Mouse (Mus musculus) forebrain, embryonic 10.5 days (tissue): ENCODE measurements around the gene Ube2l6. TPM values are rescaled to one million over a fixed set of nuclear protein-coding genes. Genes with fewer than 3 reads are reported as not detected.

ENCODE experiments used
- DNase-seq: peaks from one replicate; pipeline ENCODE4 v3.0.0-alpha.2; 2017; ENCODE audit warnings: low spot score; ENCODE audit errors: extremely low spot score
- H3K27ac ChIP-seq: fragments of 300-500 bp; sonication (generic); 2 replicates; pipeline ENCODE4 v1.5.1; 2016; ENCODE audit warnings: mild to moderate bottlenecking
- H3K27me3 ChIP-seq: fragments of 300-500 bp; sonication (generic); 2 replicates; pipeline ENCODE4 v1.6.1; 2016; ENCODE audit warnings: mild to moderate bottlenecking; ENCODE audit not compliant: poor library complexity, severe bottlenecking
- H3K36me3 ChIP-seq: fragments of 300-500 bp; sonication (generic); replicated peaks from 2 replicates; pipeline ENCODE4 v1.6.1; 2016; ENCODE audit warnings: mild to moderate bottlenecking, moderate library complexity
- H3K4me1 ChIP-seq: fragments of 300-500 bp; sonication (generic); 2 replicates; pipeline ENCODE4 v1.6.1; 2016
- H3K4me3 ChIP-seq: fragments of 300-500 bp; sonication (generic); 2 replicates; pipeline ENCODE4 v1.5.1; 2016; ENCODE audit warnings: mild to moderate bottlenecking, moderate library complexity
- H3K9me3 ChIP-seq: fragments of 300-500 bp; sonication (generic); 2 replicates; pipeline ENCODE4 v1.6.1; 2016; ENCODE audit warnings: mild to moderate bottlenecking, moderate library complexity
- WGBS: fragments of 180-500 bp; shearing (Covaris S2); methylation state at CpG from one replicate; pipeline ENCODE4 v1.1.7; 2016; 5-methylcytosine and 5-hydroxymethylcytosine counted together
- polyA plus RNA-seq: library from polyadenylated mRNA; unstranded; fragments of >200 nt; fragmentation: Nextera tagmentation; extraction: Ambion mirVana; gene quantifications from 2 replicates; pipeline ENCODE4 v1.2.1, GENCODE M21; 2016

The Ube2l6 gene
- polyA plus RNA-seq, 1 experiment from 2014 or later, result 33.1 TPM

DNA sequence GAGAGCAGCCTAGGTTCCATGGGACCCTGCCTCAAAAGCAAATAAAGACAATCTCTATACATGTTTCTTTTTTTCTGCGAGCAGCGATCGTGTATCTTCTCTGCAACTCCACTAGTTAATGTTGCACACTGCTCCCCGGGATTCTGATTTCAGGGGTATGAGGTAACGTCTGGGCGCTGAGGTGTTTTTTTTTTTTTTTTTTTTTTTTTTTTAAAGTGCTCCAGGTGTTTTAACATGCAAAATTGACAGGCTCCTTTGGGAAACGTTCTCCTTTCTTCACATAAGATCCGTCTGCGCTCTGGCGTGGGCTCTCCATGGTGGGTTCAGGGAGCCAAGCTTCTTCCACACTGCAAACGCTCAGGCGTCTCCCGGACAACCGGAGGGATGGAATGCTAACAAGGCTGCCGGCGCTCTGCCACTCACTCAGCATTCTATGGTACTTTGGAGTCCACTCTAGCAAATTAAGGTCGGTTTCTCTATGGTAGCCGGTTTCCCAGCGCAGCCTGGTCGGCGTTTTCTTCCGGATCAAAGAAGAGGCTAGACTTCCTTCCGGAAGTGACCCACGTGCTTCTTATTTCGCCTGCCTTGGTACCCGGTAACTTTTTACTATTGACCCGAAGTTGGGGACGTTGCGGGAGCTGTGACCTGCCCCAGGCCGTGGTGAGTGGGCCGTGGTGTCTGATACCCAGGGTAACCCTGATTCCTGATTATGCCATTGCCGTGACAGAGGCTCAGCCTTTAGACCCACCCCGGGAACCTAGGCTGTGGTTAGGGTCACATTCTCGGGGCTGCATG is 28.1 kb downstream of the Ube2l6 start, which contains the start of gene Timm10:
Gene Timm10 (plus strand): TSS at position 510 of the 795 bp plus-strand sequence.
- peak; percentile 92 for DNase-seq
- under 1% methylated on average over 34 of the region's 34 CpGs for WGBS
- Histone ChIP-seq H3K4me1 (peaks cover 16% of the 10 kb centered on the region), H3K9me3 (no peaks in the 10 kb centered on the region), H3K36me3 (peaks cover 30% of the 10 kb centered on the region), H3K27me3 (no peaks in the 10 kb centered on the region), H3K4me3 (peak within 1 kb of the TSS; percentile 79), H3K27ac (peak within 1 kb of the TSS; percentile 83)

DNA sequence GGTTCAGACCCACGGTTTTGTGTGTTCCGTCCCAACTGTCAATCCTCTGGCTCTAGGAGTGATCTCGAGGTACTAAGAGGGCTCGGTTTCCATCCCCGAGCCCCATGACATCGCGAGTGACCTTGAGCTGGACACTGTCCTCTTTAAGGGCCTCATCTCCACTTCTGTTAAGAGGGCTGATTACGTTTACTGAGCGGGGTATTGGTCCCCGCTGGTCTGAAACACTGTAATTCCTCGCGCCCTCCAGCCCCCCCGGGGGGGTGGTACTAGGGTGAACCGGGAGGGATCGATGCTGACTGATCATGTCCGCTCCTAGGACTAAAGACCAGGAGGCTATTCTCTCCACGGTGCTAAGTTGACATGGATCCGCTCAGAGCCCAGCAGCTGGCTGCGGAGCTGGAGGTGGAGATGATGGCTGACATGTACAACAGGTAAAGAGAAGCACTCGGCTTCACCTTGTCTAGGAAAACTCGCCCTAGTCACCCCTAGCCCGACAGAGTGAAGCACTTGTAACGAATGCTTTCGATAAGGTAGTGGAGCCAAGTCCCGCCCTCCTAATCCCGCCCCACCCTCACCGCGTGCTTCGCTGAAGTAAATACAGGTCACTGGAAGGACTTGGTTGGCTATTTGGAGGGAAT is 28.8 kb downstream of the Ube2l6 start:
- H3K27ac ChIP-seq, result peak overlapping the region; percentile 83

GRCm38 (mm10) chr2:84831666-84832391 is 33.2 kb downstream of the Ube2l6 start:
- 41% methylated on average over 10 of the region's 10 CpGs for WGBS
- Histone ChIP-seq H3K4me3 (no peak overlapping the region), H3K9me3 (no peaks in the 10 kb centered on the region), H3K27ac (0 out of 2 replicates have a peak overlapping the region, but pooled peaks have one; percentile 37), H3K27me3 (peaks cover under 1% of the 10 kb centered on the region), H3K4me1 (peaks cover 17% of the 10 kb centered on the region), H3K36me3 (peaks cover 30% of the 10 kb centered on the region)
- DNase-seq, result peak; percentile 84

More for the DNA sequence above, 28.8 kb downstream of the Ube2l6 start:
- Histone ChIP-seq H3K4me1 (peaks cover 21% of the 10 kb centered on the region), H3K9me3 (no peaks in the 10 kb centered on the region), H3K4me3 (peak overlapping the region; percentile 79), H3K27me3 (no peaks in the 10 kb centered on the region), H3K36me3 (peaks cover 30% of the 10 kb centered on the region)
- WGBS, result under 1% methylated on average over 29 of the region's 29 CpGs
- DNase-seq, result no peak

GRCm38 (mm10) chr2:84837107-84837506 is 38.5 kb downstream of the Ube2l6 start:
- peaks cover 25% of the 10 kb centered on the region for H3K27me3 ChIP-seq
- H3K27ac ChIP-seq, result no peak overlapping the region
- peaks cover 39% of the 10 kb centered on the region for H3K4me1 ChIP-seq
- H3K9me3 ChIP-seq, result no peaks in the 10 kb centered on the region
- 69% methylated on average over 8 of the region's 8 CpGs for WGBS
- H3K36me3 ChIP-seq, result no peaks in the 10 kb centered on the region
- no peak overlapping the region for H3K4me3 ChIP-seq
- DNase-seq, result no peak

DNA sequence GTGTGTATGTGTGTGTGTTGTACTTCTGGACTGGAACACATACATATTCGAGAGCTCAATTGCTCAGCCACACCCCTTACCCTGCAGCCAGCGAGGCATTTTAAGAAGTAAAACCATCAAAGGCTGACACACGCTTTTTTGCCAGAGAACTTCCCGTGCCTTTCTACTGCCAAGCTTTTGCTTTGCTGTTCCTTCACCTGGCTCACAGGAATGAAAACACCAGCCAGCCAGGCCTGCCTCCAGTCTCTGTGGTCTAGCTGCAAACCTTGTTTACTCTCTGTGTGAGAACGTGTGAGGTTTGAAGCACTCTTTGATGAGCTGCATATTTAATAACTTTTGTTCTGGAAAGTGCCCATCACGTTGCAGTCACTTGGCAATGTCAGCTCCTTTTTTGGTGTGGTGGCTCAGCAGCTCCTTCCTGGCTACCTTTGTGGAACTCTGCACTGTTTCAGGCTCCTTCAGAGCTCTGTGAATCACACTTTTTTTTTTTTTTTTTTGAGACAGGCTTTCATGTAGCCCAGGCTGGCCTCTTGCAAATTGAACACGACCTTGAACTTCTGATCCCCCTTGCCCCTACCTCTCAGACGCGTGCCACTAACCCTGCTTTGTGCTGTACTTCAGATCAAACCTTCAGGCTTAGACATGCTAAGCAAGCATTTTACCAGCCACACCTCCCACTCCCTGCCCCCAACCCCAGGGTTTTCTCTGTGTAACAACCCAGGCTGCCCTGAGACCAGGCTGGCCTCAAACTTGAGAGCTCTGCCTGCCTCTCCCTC is 39.4 kb downstream of the Ube2l6 start:
- no peaks in the 10 kb centered on the region for H3K36me3 ChIP-seq
- H3K4me3 ChIP-seq, result peak overlapping the region; percentile 79; the same call in 1 of the 2 replicates
- no peak overlapping the region for H3K27ac ChIP-seq
- DNase-seq, result no peak
- peaks cover 25% of the 10 kb centered on the region for H3K27me3 ChIP-seq
- WGBS, result 32% methylated on average over 9 of the region's 9 CpGs
- peaks cover 41% of the 10 kb centered on the region for H3K4me1 ChIP-seq
- H3K9me3 ChIP-seq, result no peaks in the 10 kb centered on the region

- no peak for DNase-seq
- Histone ChIP-seq H3K27me3 (peaks cover 25% of the 10 kb centered on the region), H3K4me3 (peak within 1 kb of the TSS; percentile 79), H3K9me3 (no peaks in the 10 kb centered on the region), H3K27ac (peak within 1 kb of the TSS; percentile 96), H3K36me3 (no peaks in the 10 kb centered on the region), H3K4me1 (peaks cover 41% of the 10 kb centered on the region)
- 15% methylated on average over 10 of the region's 10 CpGs for WGBS
Measured at GRCm38 (mm10) chr2:84838593-84838949, 39.9 kb downstream of the Ube2l6 start, which contains the start of gene Slc43a1. Slc43a1 (plus strand) TSS chr2:84838850.

- peak overlapping the region; percentile 96 for H3K27ac ChIP-seq
- H3K9me3 ChIP-seq, result no peaks in the 10 kb centered on the region
- H3K27me3 ChIP-seq, result peaks cover 25% of the 10 kb centered on the region
- peak overlapping the region; percentile 79 for H3K4me3 ChIP-seq
- peaks cover 41% of the 10 kb centered on the region for H3K4me1 ChIP-seq
- peaks cover 6% of the 10 kb centered on the region for H3K36me3 ChIP-seq
- under 1% methylated on average over 47 of the region's 47 CpGs for WGBS
- DNase-seq, result peak; percentile 56
Measured at GRCm38 (mm10) chr2:84838993-84839980, 40.7 kb downstream of the Ube2l6 start.

DNA sequence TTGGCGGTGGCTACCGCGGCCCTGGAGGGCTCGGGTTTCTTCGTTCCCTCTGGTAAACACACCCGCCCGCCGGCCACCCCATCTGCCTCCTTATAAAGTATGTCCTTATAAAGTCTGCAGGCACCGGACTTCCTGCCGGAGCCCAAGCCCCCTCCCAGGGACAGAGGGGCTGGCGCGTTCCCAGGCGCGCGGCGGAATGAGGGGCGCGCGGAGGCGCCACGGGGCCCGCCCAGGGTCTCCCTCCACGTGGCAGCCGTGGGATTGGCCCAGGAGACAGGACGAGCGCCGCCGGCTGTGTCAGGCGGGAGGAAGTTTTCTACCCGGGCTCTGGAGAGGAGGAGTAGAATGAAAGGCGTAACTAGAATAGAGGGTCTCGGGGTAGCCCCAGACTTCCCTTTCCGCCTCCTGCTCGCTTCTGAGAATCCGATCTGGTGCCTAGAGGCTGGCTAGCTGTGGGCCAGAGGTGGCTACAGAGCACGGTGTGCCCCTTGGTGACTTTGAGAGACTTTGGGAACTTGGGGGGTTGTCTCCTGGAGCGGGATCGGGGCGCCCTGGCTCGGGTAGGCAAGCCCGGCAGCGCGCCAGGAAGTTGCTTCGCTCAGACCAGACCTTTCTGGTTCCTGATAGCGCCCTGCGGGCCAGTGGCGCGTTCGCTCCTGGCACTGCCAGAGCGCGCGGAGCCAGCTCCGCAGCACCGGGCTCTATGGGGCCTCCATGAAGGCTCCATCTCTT is 41.6 kb downstream of the Ube2l6 start:
- DNase-seq, result peak; percentile 85
- peaks cover 41% of the 10 kb centered on the region for H3K4me1 ChIP-seq
- peaks cover 25% of the 10 kb centered on the region for H3K27me3 ChIP-seq
- H3K27ac ChIP-seq, result peak overlapping the region; percentile 96
- no peaks in the 10 kb centered on the region for H3K9me3 ChIP-seq
- H3K4me3 ChIP-seq, result peak overlapping the region; percentile 79
- WGBS, result under 1% methylated on average over 54 of the region's 54 CpGs
- peaks cover 15% of the 10 kb centered on the region for H3K36me3 ChIP-seq

- H3K9me3 ChIP-seq, result no peaks in the 10 kb centered on the region
- H3K27ac ChIP-seq, result peak overlapping the region; percentile 96
- peaks cover 41% of the 10 kb centered on the region for H3K4me1 ChIP-seq
- no peak for DNase-seq
- peaks cover 23% of the 10 kb centered on the region for H3K36me3 ChIP-seq
- H3K4me3 ChIP-seq, result peak overlapping the region; percentile 79
- peaks cover 25% of the 10 kb centered on the region for H3K27me3 ChIP-seq
- 9% methylated on average over 17 of the region's 17 CpGs for WGBS
Measured at GRCm38 (mm10) chr2:84840748-84841563, 42.3 kb downstream of the Ube2l6 start.

DNA sequence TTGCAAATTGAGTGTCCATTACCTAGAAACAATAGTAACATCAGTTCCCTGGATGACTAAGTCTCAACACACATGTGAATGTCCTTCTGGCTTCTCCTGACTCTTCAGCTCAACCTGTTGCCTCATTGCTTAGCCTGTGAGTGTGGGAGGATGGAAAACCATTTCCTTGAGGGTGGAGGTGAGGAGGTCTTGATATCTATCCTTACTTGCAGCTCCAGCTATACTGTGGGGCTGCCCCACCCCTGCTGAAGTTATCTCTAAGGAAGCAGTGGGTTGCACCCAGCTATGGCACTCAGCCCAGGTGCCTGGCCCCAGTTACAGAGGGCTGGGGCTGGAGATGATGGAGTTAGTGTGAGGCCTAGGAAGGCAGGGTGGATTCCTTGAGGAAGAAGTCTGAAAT is 43.3 kb downstream of the Ube2l6 start:
- Histone ChIP-seq H3K36me3 (peaks cover 32% of the 10 kb centered on the region), H3K27ac (peak overlapping the region; percentile 96; the same call in 1 of the 2 replicates), H3K9me3 (no peaks in the 10 kb centered on the region), H3K27me3 (peaks cover 24% of the 10 kb centered on the region), H3K4me1 (peaks cover 41% of the 10 kb centered on the region), H3K4me3 (peak overlapping the region; percentile 79)
- DNase-seq, result no peak
